Mouse (Mus musculus) embryonic facial prominence, embryonic 14.5 days (tissue): ENCODE data around the gene Nxn. TPM values are rescaled to one million over a fixed set of nuclear protein-coding genes. Genes with fewer than 3 reads are reported as not detected.

Experiments used
- ATAC-seq: fragments of 200-750 bp; cut with Nextera tagmentation; 2 replicates; pipeline ENCODE4 v1.8.0; 2017; ENCODE audit warnings: low read depth, moderate number of reproducible peaks, moderate TSS enrichment
- DNase-seq: peaks from one replicate; pipeline ENCODE4 v3.0.0-alpha.2; 2015; ENCODE audit warnings: low spot score
- H3K27ac ChIP-seq: fragments of 300-500 bp; sonication (generic); replicated peaks from 2 replicates; pipeline ENCODE4 v1.5.1; 2014; ENCODE audit warnings: low read depth, mild to moderate bottlenecking, low read length, moderate library complexity
- H3K27me3 ChIP-seq: fragments of 300-500 bp; sonication (generic); replicated peaks from 2 replicates; pipeline ENCODE4 v1.6.1; 2014; ENCODE audit warnings: low read length; ENCODE audit not compliant: control insufficient read depth, insufficient read depth
- H3K36me3 ChIP-seq: fragments of 300-500 bp; sonication (generic); 2 replicates; pipeline ENCODE4 v1.6.1; 2014; ENCODE audit warnings: low read length, mixed read lengths; ENCODE audit not compliant: control insufficient read depth, insufficient read depth
- H3K4me1 ChIP-seq: fragments of 300-500 bp; sonication (generic); 2 replicates; pipeline ENCODE4 v1.6.1; 2014; ENCODE audit warnings: antibody characterized with exemption, low read length; ENCODE audit not compliant: control insufficient read depth, insufficient read depth
- H3K4me2 ChIP-seq: fragments of 300-500 bp; sonication (generic); 2 replicates; pipeline ENCODE4 v1.6.1; 2014; ENCODE audit warnings: low read depth, mild to moderate bottlenecking, low read length, moderate library complexity, mixed read lengths
- H3K4me3 ChIP-seq: fragments of 300-500 bp; sonication (generic); 2 replicates; pipeline ENCODE4 v1.5.1; 2014; ENCODE audit warnings: low read depth, mild to moderate bottlenecking, low read length
- H3K9ac ChIP-seq: fragments of 300-500 bp; sonication (generic); 2 replicates; pipeline ENCODE4 v1.6.1; 2014; ENCODE audit warnings: low read depth, mild to moderate bottlenecking, low read length, moderate library complexity, mixed read lengths
- H3K9me3 ChIP-seq: fragments of 300-500 bp; sonication (generic); 2 replicates; pipeline ENCODE4 v1.6.1; 2016; ENCODE audit warnings: low read length; ENCODE audit not compliant: control insufficient read depth
- WGBS: fragments of 180-500 bp; shearing (Covaris S2); extraction: QIAGEN DNeasy Blood & Tissue Kit; methylation state at CpG from one replicate; pipeline ENCODE4 v1.1.7; 2014; 5-methylcytosine and 5-hydroxymethylcytosine counted together
- polyA plus RNA-seq: library from polyadenylated mRNA; unstranded; fragments of >200 nt; fragmentation: Nextera tagmentation; extraction: Ambion mirVana; gene quantifications from 2 replicates; pipeline ENCODE4 v1.2.1, GENCODE M21; 2014

Gene Nxn
- polyA plus RNA-seq, 1 experiment from 2014 or later = 63.8 TPM

- DNase-seq = peak; percentile 74
- Histone ChIP-seq H3K4me1 (peaks cover 46% of the 10 kb centered on the region), H3K4me2 (no peak overlapping the region), H3K27ac (peak overlapping the region; percentile 50; the same call in 1 of the 2 replicates), H3K36me3 (no peaks in the 10 kb centered on the region), H3K9ac (no peak overlapping the region), H3K4me3 (no peak overlapping the region), H3K9me3 (no peaks in the 10 kb centered on the region), H3K27me3 (no peaks in the 10 kb centered on the region)
- peak; percentile 70 for ATAC-seq
- 44% methylated on average over 13 of the region's 13 CpGs for WGBS
Observed at GRCm38 (mm10) chr11:76382711-76383324, 16.1 kb downstream of the Nxn start.

GRCm38 (mm10) chr11:76381201-76381885 lies 17.6 kb downstream of the Nxn start:
- no peak overlapping the region for H3K4me2 ChIP-seq
- H3K27me3 ChIP-seq = no peaks in the 10 kb centered on the region
- peaks cover 52% of the 10 kb centered on the region for H3K4me1 ChIP-seq
- H3K9ac ChIP-seq = no peak overlapping the region
- 65% methylated on average over 15 of the region's 15 CpGs for WGBS
- no peaks in the 10 kb centered on the region for H3K36me3 ChIP-seq
- no peak overlapping the region for H3K27ac ChIP-seq
- no peaks in the 10 kb centered on the region for H3K9me3 ChIP-seq
- ATAC-seq = no peak
- H3K4me3 ChIP-seq = no peak overlapping the region
- DNase-seq = no peak

- peaks cover 56% of the 10 kb centered on the region for H3K4me1 ChIP-seq
- H3K9me3 ChIP-seq = no peaks in the 10 kb centered on the region
- no peak for DNase-seq
- no peaks in the 10 kb centered on the region for H3K27me3 ChIP-seq
- no peak overlapping the region for H3K4me3 ChIP-seq
- ATAC-seq = no peak
- no peak overlapping the region for H3K9ac ChIP-seq
- H3K4me2 ChIP-seq = no peak overlapping the region
- H3K27ac ChIP-seq = no peak overlapping the region
- no peaks in the 10 kb centered on the region for H3K36me3 ChIP-seq
- WGBS = 41% methylated on average over 11 of the region's 11 CpGs
Observed at GRCm38 (mm10) chr11:76379921-76380544, 18.9 kb downstream of the Nxn start.

- Histone ChIP-seq H3K9ac (no peak overlapping the region), H3K27me3 (no peaks in the 10 kb centered on the region), H3K4me3 (no peak overlapping the region), H3K4me2 (no peak overlapping the region), H3K36me3 (no peaks in the 10 kb centered on the region), H3K9me3 (no peaks in the 10 kb centered on the region), H3K27ac (no peak overlapping the region), H3K4me1 (peaks cover 58% of the 10 kb centered on the region)
- 83% methylated on average over 3 of the region's 3 CpGs for WGBS
- ATAC-seq (no peak), DNase-seq (no peak)
Observed at GRCm38 (mm10) chr11:76376425-76376824, 22.5 kb downstream of the Nxn start.

GRCm38 (mm10) chr11:76374491-76375185 lies 24.3 kb downstream of the Nxn start:
- peak overlapping the region; percentile 35; the same call in 1 of the 2 replicates for H3K9ac ChIP-seq
- WGBS = 30% methylated on average over 16 of the region's 17 CpGs
- H3K9me3 ChIP-seq = no peaks in the 10 kb centered on the region
- H3K36me3 ChIP-seq = no peaks in the 10 kb centered on the region
- H3K27ac ChIP-seq = peak overlapping the region; percentile 88
- peak overlapping the region; percentile 24; the same call in 1 of the 2 replicates for H3K4me2 ChIP-seq
- peak; percentile 89 for ATAC-seq
- H3K27me3 ChIP-seq = no peaks in the 10 kb centered on the region
- H3K4me1 ChIP-seq = peaks cover 61% of the 10 kb centered on the region
- no peak overlapping the region for H3K4me3 ChIP-seq
- peak; percentile 94 for DNase-seq

- Histone ChIP-seq H3K27me3 (no peaks in the 10 kb centered on the region), H3K27ac (peak overlapping the region; percentile 52; the same call in 1 of the 2 replicates)
Observed at GRCm38 (mm10) chr11:76372534-76372933, 26.4 kb downstream of the Nxn start.

GRCm38 (mm10) chr11:76372120-76372519 lies 26.8 kb downstream of the Nxn start:
- Histone ChIP-seq H3K36me3 (no peaks in the 10 kb centered on the region), H3K9me3 (no peaks in the 10 kb centered on the region), H3K27me3 (no peaks in the 10 kb centered on the region), H3K4me1 (peaks cover 50% of the 10 kb centered on the region), H3K4me3 (no peak overlapping the region), H3K4me2 (no peak overlapping the region), H3K9ac (0 out of 2 replicates have a peak overlapping the region, but pooled peaks have one; percentile 14), H3K27ac (peak overlapping the region; percentile 52; the same call in 1 of the 2 replicates)
- no peak for DNase-seq
- ATAC-seq = no peak
- 60% methylated on average over 2 of the region's 2 CpGs for WGBS

More at GRCm38 (mm10) chr11:76372534-76372933, 26.4 kb downstream of the Nxn start:
- Histone ChIP-seq H3K9me3 (no peaks in the 10 kb centered on the region), H3K4me3 (no peak overlapping the region), H3K9ac (0 out of 2 replicates have a peak overlapping the region, but pooled peaks have one; percentile 14), H3K4me1 (peaks cover 55% of the 10 kb centered on the region), H3K36me3 (no peaks in the 10 kb centered on the region), H3K4me2 (no peak overlapping the region)
- 45% methylated on average over 6 of the region's 6 CpGs for WGBS
- no peak for ATAC-seq
- DNase-seq = no peak

- Histone ChIP-seq H3K4me1 (peaks cover 44% of the 10 kb centered on the region), H3K9me3 (no peaks in the 10 kb centered on the region), H3K36me3 (peaks cover 8% of the 10 kb centered on the region; the same call in 1 of the 2 replicates), H3K4me2 (no peak overlapping the region), H3K27me3 (no peaks in the 10 kb centered on the region), H3K9ac (no peak overlapping the region), H3K4me3 (no peak overlapping the region), H3K27ac (no peak overlapping the region)
- DNase-seq = no peak
- no peak for ATAC-seq
Observed at GRCm38 (mm10) chr11:76370491-76370890, 28.4 kb downstream of the Nxn start.
